7 mouse cellular contexts compared by ENCODE assay signal in genomic region chr14:21051380-21052111, GRCm38 (mm10). TPM values are rescaled to one million over a fixed set of nuclear protein-coding genes. Genes with fewer than 3 reads are reported as not detected.
A peak's percentile ranks its signal among the peaks of the same experiment; 100 is the strongest.
DNase-seq lines count a peak whose midpoint lies in the region; ATAC-seq and TF ChIP-seq lines count a peak whose summit lies in the region.

No protein-coding gene starts in this region.

- no peaks in the 10 kb centered on the region for H3K36me3 ChIP-seq in testis, adult 2 months (ENCODE audit: control insufficient read depth, insufficient read depth, low read length)
- peaks cover 5% of the 10 kb centered on the region; the same call in 1 of the 2 replicates for H3K36me3 ChIP-seq in liver, embryonic 11.5 days (ENCODE audit: control insufficient read depth, insufficient read depth, low read length)
- no peaks in the 10 kb centered on the region for H3K36me3 ChIP-seq in stomach, embryonic 16.5 days (ENCODE audit: control insufficient read depth, insufficient read depth, low read length)

- no peaks in the 10 kb centered on the region for H3K27me3 ChIP-seq in testis, adult 2 months (ENCODE audit: control insufficient read depth, insufficient read depth, low read length)
- H3K27me3 ChIP-seq in liver, embryonic 11.5 days (replicated peaks; ENCODE audit: control insufficient read depth, insufficient read depth, low read length), result no peaks in the 10 kb centered on the region
- no peaks in the 10 kb centered on the region for H3K27me3 ChIP-seq in stomach, embryonic 16.5 days (ENCODE audit: control insufficient read depth, insufficient read depth, low read length)

- peak; percentile 64 for ATAC-seq in erythroid progenitor cell, adult 5-6 weeks (replicated peaks; ENCODE audit: low FRiP score, poor library complexity, severe bottlenecking)
- peak; percentile 10; the same call in 1 of the 2 replicates for ATAC-seq in liver, embryonic 11.5 days (replicated peaks; ENCODE audit: low FRiP score)
- ATAC-seq in stomach, embryonic 16.5 days (ENCODE audit: insufficient read depth, low FRiP score), result 0 out of 2 replicates have a peak, but pooled peaks have one; percentile 0

- peaks cover 4% of the 10 kb centered on the region; the same call in 1 of the 2 replicates for H3K4me1 ChIP-seq in testis, adult 2 months (ENCODE audit: control insufficient read depth, insufficient read depth, low read length)
- peaks cover 3% of the 10 kb centered on the region; the same call in 1 of the 2 replicates for H3K4me1 ChIP-seq in liver, embryonic 11.5 days (replicated peaks; ENCODE audit: control insufficient read depth, insufficient read depth, low read length)
- peaks cover 8% of the 10 kb centered on the region for H3K4me1 ChIP-seq in stomach, embryonic 16.5 days (ENCODE audit: control insufficient read depth, insufficient read depth, low read length)

- H3K9me3 ChIP-seq in liver, embryonic 11.5 days (ENCODE audit: control insufficient read depth, low read length), result no peaks in the 10 kb centered on the region
- no peaks in the 10 kb centered on the region for H3K9me3 ChIP-seq in stomach, embryonic 16.5 days (replicated peaks; ENCODE audit: control insufficient read depth, low read length)

- peak overlapping the region; percentile 69 for H3K9ac ChIP-seq in liver, embryonic 11.5 days (ENCODE audit: low read depth, low read length)
- peak overlapping the region; percentile 90 for H3K9ac ChIP-seq in stomach, embryonic 16.5 days (ENCODE audit: low read length)

- H3K4me2 ChIP-seq in liver, embryonic 11.5 days, result peak overlapping the region; percentile 95
- peak overlapping the region; percentile 98 for H3K4me2 ChIP-seq in stomach, embryonic 16.5 days (ENCODE audit: low read depth, low read length)

- TF ChIP-seq CTCF in testis, adult 2 months (IDR thresholded peaks at IDR 0.05; ENCODE audit: control insufficient read depth, insufficient read depth, insufficient replicate concordance, low read depth, low read length), result no peak

- DNase-seq in testis, postnatal 10 days (ENCODE audit: low spot score), result no peak
- no peak for DNase-seq in liver, embryonic 11.5 days (ENCODE audit: low spot score)
- no peak for DNase-seq in cerebellum, adult 9-11 months
- DNase-seq in thymus, postnatal 4 days, result no peak

- peak overlapping the region; percentile 90 for H3K27ac ChIP-seq in testis, adult 2 months (ENCODE audit: control insufficient read depth, insufficient read depth, low read depth, low read length)
- peak overlapping the region; percentile 94 for H3K27ac ChIP-seq in liver, embryonic 11.5 days (ENCODE audit: low read depth, low read length)
- H3K27ac ChIP-seq in stomach, embryonic 16.5 days (ENCODE audit: low read length), result peak overlapping the region; percentile 93

- TF ChIP-seq POLR2A in testis, adult 2 months (IDR thresholded peaks at IDR 0.05; ENCODE audit: control insufficient read depth, low read depth, low read length), result no peak

- H3K4me3 ChIP-seq in testis, adult 2 months (ENCODE audit: control insufficient read depth, low read depth, low read length), result peak overlapping the region; percentile 82
- peak overlapping the region; percentile 74 for H3K4me3 ChIP-seq in liver, embryonic 11.5 days (ENCODE audit: low read depth, low read length)
- H3K4me3 ChIP-seq in stomach, embryonic 16.5 days (replicated peaks; ENCODE audit: low read length), result peak overlapping the region; percentile 99

- 9% methylated on average over 28 of the region's 28 CpGs for WGBS in liver, embryonic 11.5 days
- WGBS in stomach, embryonic 16.5 days, result 6% methylated on average over 28 of the region's 28 CpGs

RNA-seq across cellular contexts. Expression of gene Ap3m1, which starts 0.8 kb away (rescaled TPM):
- 25.9 and 31.6 TPM in 2 replicates for polyA plus RNA-seq in testis, adult 2 months (2012; rRNA removed)
- total RNA-seq in erythroid progenitor cell, adult 5-6 weeks (2015; ENCODE audit: low replicate concordance), result 9.7 and 18.4 TPM in 2 replicates
- 34.5 and 53.3 TPM in 2 replicates for total RNA-seq in erythroid progenitor cell, adult 5-6 weeks (2017; ENCODE audit: low replicate concordance)
- 55.7 and 75.0 TPM in 2 replicates for polyA plus RNA-seq in liver, embryonic 11.5 days (2014; fragmentation: Nextera tagmentation; extraction: Ambion mirVana)
- polyA plus RNA-seq in stomach, embryonic 16.5 days (2015; fragmentation: Nextera tagmentation; extraction: Ambion mirVana), result 66.4 and 73.8 TPM in 2 replicates

RNA-seq across cellular contexts. Expression of gene Adk, which starts 0.8 kb away (rescaled TPM):
- polyA plus RNA-seq in testis, adult 2 months (2012; rRNA removed), result 22.4 and 23.4 TPM in 2 replicates
- 28.1 and 67.1 TPM in 2 replicates for total RNA-seq in erythroid progenitor cell, adult 5-6 weeks (2015; ENCODE audit: low replicate concordance)
- total RNA-seq in erythroid progenitor cell, adult 5-6 weeks (2017; ENCODE audit: low replicate concordance), result 31.3 and 66.4 TPM in 2 replicates
- 253 and 276 TPM in 2 replicates for polyA plus RNA-seq in liver, embryonic 11.5 days (2014; fragmentation: Nextera tagmentation; extraction: Ambion mirVana)
- polyA plus RNA-seq in stomach, embryonic 16.5 days (2015; fragmentation: Nextera tagmentation; extraction: Ambion mirVana), result 138 and 151 TPM in 2 replicates

Comparison
In these comparisons a context has a peak if more than half of its experiments do, and no peak if none do; other contexts are left out.
1. ATAC-seq: peak in every context shown above with its lines; median percentile 64 in erythroid progenitor cell, adult 5-6 weeks; 10 in liver, embryonic 11.5 days; 0 in stomach, embryonic 16.5 days.